Mouse (Mus musculus) frontal cortex, adult (tissue): Measurements from ENCODE around the gene Amigo1.

Source experiments
- ATAC-seq: cut with Nextera tagmentation; 2 replicates; pipeline ENCODE4 v1.9.2; 2017; ENCODE audit warnings: mild to moderate bottlenecking, moderate library complexity, mixed read lengths; ENCODE audit not compliant: low TSS enrichment

Gene Amigo1

DNA sequence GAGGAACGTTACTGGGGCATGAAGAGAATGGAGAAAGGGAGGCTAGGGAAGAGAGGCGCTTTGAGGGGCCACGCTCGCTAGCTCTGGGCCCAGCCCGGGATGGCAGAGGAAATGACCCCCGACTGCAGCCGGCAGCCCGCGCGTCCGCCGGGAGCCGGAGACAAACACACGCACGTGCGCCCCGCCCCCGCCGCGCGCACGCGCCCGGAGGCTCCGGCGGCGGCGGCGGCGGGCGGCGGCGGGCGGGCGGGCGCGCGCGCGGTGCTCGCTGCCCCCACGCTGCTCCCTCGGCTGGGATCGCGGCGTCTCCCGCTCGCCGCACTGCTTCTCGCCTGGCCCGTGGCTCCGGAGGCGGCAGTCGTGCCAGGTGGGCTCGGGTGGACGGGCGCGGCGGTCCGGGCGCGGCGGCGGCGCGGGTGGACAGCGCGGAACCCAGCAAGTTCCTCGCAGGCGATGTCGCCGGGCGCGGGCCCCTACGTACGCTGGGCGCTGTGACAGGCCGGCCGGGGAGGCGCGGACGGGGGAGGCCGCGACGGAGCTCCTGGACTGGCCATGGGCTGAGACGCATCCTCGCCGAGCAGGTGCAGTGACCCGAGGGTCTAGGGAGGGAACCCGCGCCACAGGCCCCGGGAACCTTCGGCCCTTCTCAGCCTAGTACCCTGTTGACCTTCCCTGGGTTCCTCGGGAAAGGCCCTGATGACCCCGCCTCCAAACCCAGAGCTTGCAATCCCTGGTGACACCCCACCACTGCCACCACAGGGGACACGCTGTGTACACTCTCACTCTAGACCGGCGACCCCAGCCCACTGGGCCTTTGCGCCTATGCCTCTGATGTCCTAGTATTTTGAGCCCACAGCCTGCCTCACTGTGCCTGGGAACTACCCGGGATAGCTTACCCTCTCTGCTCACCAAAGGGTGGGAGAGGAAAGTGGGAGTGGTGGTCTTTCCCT lies at the start of gene Amigo1:
TSS of gene Amigo1 (plus strand) at position 238 of the 950 bp plus-strand sequence.
- peak; percentile 59 for ATAC-seq

DNA sequence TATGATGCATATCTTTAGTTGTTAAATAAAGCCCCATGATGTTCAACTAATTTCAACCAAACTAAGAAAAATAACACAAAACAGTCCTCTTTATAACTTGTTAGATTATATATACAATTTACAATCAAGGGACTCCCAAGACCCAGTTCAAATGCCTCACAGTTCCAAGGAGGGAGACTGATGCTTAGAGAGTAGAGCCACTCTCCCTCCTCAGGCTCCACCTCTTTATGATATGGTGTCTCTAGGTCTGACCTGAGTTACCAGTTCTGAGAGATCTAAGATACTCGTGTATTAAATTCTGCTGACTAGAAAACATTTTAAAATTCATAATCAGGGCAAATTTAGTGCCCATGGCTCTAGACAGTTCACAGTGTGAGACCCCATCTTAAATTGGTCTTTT lies 47.0 kb upstream of the Amigo1 start:
- no peak for ATAC-seq

GRCm38 (mm10) chr3:108140786-108141185 lies 45.3 kb upstream of the Amigo1 start:
- ATAC-seq, result no peak

GRCm38 (mm10) chr3:108145534-108146445 lies 40.3 kb upstream of the Amigo1 start, which contains the start of gene Gnai3:
TSS of gene Gnai3 (minus strand) at chr3:108146146.
- peak; percentile 94 for ATAC-seq

- no peak for ATAC-seq
These were observed 39.5 kb upstream of the Amigo1 start for GRCm38 (mm10) chr3:108146671-108147070.

DNA sequence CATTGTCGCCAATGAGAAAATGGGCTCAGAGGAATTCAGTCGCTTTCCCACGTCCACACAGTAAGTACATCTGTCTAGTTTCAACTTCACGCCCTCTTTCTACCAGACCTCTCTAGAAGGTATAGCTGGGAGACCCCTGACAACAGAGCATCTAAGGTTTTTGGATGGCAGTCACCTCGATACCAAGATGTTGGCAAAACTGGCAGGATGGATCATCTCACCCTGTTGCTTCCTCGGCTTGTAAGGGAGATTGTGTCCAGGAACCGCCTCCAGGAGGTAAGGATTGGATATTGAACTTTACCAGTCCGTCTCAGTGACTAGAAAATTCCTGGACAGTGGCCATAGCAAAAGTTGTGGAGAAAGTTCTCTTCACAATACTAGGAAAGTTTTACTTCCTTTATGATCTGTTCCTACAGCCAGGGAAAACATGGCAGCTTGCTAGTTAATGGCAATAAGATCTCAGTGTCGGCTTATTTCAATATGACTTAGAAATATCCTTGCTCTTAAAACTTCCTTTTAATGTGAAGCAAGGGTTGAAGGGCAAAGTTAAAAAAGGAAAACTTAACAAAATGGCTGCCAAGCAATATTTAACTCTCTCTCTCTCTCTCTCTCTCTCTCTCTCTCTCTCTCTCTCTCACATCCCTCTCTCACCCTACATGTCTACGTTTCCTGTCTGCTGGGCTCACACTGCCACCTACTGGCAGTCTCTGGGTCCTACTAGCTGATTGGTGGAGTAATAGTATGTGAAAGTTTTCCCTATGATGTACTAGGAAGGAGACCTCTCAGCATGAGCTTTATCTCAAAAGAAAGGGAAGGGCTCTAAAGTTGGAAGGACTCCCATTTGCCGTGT lies 38.5 kb upstream of the Amigo1 start:
- peak; percentile 58; the same call in 1 of the 2 replicates for ATAC-seq

GRCm38 (mm10) chr3:108152290-108152689 lies 33.8 kb upstream of the Amigo1 start:
- no peak for ATAC-seq

DNA sequence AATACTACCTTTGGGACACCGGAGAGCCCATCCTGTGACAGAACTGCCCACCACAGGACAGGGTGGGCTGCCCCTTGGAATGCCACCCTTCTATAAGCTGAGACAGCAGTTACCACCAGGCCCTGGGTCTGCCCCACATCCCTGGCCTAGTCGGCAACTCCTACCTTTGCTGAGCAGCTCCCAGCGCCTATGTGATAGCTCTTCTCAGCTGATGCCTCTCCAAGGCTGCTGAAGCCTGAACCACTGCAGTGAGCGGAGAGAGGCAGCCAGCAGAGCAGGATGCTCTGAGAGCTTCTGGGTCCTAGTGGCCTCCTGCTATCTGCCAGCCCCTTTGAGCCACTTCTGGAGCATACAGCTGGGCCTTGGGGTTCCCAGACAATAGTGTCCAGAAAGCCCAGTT lies 31.5 kb upstream of the Amigo1 start, which contains the start of gene Gpr61:
TSS of gene Gpr61 (minus strand) at position 227 of the 400 bp plus-strand sequence.
- ATAC-seq, result peak; percentile 83

DNA sequence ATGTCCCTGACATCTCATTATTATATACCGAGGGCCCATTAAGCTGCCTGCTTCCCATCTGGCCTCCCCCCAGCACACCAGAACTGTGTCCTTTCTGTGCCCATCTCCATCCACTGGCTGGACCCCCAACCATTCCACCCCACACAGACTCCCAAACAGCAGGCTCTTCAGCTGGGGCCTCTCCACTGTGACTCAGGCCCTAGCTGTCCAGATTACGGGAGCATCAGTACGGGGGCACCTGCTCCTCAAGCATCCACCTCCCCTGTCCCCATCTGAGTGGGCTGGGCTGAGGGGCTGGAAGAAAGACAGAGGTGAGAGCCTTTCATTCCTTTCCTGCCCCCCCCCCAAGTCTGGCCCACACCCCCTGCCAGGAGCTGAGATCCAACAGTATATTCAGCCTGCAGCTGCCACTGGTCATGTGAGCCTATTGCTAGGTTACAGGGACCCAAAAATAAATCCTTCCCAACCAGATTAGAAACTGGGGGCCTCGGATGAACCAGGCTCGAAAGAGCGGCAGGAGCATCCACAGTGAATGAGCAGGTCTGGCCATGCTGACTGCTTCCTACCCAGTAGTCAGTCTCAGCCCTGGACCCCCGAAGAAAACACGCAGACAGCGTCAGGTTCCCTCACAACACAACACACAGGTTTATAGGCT lies 27.6 kb upstream of the Amigo1 start:
- peak; percentile 85 for ATAC-seq

DNA sequence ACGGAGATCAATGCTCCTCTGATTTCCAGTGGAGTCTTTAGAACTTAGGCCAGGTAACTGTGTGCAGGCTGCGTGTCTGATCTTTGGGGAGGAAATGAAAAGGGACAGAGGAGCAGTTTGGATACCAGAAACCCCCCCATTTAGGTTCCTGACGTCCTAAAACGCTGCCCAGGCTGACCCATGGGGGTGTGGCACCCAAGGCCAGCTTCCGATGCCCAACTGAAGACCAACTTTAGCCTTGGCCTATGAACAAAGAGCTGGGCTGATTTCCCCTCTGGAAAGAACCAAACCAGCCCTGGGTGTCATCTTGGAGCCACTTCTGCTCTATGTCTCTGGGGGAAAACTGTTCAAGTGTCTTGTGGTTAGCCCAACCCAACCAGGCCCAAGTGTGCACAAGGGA lies 22.0 kb upstream of the Amigo1 start:
- no peak for ATAC-seq

DNA sequence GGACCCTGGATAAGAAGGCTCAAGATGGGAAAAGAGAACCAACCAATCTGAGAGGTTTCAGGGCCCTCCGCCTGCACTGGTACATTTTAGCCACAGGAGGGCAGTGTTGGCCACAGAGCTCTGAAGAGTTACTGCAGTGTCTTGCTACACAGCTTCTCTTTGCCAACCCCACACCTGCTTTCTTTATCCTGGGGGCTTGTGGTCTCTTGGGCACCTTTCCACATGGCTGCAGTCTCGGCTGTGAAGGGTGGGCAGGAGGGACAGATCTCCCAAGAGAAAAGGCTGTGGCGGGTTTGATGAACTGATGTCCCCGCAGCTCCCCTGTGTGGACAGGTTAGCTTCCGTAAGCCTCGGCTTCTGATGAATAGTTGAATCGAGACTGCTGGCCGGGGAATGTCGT lies 21.3 kb upstream of the Amigo1 start:
- peak; percentile 71 for ATAC-seq

- no peak for ATAC-seq
These were observed 20.4 kb upstream of the Amigo1 start for GRCm38 (mm10) chr3:108165532-108166315.

DNA sequence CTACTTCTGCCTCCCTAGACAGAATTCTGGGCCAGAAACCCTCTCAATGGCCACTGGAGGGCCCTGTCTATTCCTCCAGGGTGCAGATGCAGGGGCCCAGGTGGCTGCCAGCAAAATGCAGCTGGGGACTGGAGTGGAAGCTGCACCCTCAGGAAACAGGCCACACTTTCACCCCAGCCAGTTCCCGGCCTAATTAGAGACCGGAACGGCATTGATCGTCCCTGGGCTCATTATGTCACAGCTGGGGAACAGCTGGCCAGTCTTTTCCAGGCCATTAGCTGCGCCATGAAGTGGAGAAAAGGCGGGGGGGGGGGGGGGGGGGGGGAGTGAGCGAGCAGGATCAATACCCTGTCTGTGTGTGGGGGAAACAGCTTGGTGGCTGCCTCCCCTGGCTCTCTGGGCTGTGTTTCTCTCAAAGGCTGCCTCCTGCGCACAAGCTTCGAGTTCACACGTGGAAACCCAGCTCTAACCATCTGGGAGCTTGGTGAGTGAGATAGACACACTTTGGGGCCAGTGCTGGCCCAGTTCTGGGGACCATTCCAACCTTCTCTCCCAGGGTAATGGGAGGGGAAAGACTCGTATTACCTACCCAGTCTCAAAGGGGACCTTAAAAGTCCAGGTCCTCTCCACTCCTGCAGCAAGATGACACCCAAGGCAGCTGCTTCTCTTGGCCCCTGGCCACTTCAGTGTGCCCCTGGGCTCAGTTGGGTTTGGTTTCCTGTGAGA lies 19.5 kb upstream of the Amigo1 start:
- ATAC-seq, result peak; percentile 57

DNA sequence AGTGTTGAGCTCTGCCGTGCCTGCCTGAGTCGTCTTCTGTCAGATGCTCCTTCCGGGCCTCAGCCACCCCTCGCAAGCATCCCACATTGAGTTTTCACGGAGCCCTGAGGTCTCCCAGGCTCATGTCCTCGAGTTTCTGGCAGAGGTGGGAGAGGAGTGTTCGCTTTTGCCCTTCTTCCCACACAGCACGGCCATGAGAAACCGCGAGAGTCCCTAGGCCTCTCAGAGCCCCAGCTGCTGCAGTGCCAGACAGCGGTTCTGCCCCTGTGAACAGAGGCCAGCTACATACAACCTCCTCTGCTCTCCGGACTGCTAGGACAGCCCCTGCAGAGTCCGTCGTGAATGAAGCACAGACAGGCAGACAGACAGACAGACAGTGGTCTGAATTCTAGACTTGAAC lies 18.6 kb upstream of the Amigo1 start:
- no peak for ATAC-seq

DNA sequence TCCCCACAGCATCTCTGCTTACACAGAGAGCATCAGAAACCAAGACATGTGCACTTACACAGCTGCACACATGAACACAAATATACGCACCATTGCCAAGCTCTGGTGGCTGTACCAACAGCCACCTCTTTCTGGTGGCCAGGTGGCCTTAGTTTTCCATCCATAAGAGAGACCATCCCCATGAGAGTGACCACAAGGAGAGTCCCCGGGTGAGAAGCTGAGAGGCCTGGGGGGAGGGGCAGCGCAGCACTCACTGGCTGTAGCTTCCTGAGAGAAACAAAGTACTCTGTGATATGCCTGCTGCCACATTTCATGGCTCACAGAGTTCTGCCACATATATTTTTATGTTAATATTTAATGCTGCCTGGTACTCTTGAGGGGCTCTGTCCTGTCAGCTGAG lies 16.9 kb upstream of the Amigo1 start:
- no peak for ATAC-seq

GRCm38 (mm10) chr3:108174672-108175531 lies 11.2 kb upstream of the Amigo1 start:
- ATAC-seq, result peak; percentile 95

DNA sequence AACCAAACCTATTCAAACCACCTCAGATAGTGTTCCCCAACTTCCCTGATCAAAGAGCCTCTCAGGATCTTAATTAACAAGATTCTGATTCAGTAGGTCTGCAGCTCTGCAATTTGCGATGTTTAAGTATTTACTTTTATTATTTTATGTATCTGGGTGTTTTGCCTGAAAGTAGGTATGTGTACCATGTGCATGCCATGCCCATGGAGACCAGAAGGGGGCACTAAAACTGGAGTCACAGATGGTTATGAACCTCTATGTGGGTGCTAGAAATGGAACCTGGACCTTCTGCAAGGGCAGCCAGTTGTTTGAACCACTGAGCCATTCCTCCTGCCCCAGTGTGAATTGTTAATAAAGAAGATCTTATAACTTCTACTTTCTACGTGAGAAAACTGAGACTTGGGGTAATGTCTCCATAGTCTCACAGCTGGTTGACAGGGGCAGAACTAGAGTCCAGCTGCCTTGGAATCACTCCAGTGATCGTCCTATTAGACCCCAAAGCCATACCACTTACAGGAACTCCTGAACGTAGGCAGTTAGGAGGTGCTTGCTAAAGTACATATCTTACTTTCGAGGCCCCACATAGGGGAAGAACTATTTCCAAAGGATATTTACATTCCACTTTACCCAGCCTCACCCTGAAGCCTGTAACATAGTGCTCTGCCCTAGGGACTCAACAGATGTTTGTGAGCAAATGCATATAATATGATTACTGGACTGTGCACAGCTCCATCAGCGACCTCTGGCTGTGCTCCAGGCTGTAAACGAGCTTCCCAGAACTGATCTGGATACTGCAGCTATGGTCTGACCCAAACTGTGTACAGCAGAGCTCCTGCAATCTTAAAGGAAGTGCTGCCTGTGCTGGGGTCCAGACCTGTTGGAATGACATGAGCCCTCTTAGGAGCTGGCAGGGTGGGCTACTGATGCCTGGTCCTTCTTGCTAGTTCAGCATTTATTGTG lies 7.1 kb upstream of the Amigo1 start:
- ATAC-seq, result no peak
